Mouse (Mus musculus) stomach, postnatal 0 days (tissue): Measurements from ENCODE around the gene Usp3.

Experiments used
- CTCF ChIP-seq: IDR thresholded peaks from 2 replicates; pipeline ENCODE4 v1.5.1; 2016; ENCODE audit warnings: antibody characterized with exemption, low read depth, mild to moderate bottlenecking, moderate library complexity
- EP300 ChIP-seq: optimal IDR thresholded peaks from 2 replicates; pipeline ENCODE3; 2016; ENCODE audit warnings: antibody characterized with exemption

GRCm38 (mm10) chr9:66571986-66572700 lies 20.8 kb downstream of the Usp3 start:
- TF ChIP-seq CTCF (no peak), EP300 (no peak)
